Mouse (Mus musculus) adrenal gland, postnatal 36 days (tissue): ENCODE data around the gene Scaf4. TPM values are rescaled to one million over a fixed set of nuclear protein-coding genes. Genes with fewer than 3 reads are reported as not detected.
"Not testable (repeated sequence)": the region's sequence is repeated elsewhere in the genome, so short reads cannot be mapped to it uniquely, and the experiment has no call there.

ENCODE experiments used
- DNase-seq, 2 experiments: peaks; one replicate each; pipeline ENCODE4 v3.0.0; 2021; ENCODE audit warnings: mixed read lengths in 1 of 2
- total RNA-seq, 2 experiments: library from RNA; stranded (reverse); gene quantifications; 2 replicates each; pipeline ENCODE4 v1.2.3; 2021

Scaf4 gene
- total RNA-seq, 2 experiments from 2014 or later: 38.3 to 46.0 TPM

GRCm38 (mm10) chr16:90235188-90235587 is 49.1 kb downstream of the Scaf4 start:
- peak in 1 of 2 experiments; percentile 22 for DNase-seq

GRCm38 (mm10) chr16:90234617-90235016 is 49.7 kb downstream of the Scaf4 start:
- peak; percentile 65 to 78 for DNase-seq

- no peak for DNase-seq
These were observed 50.6 kb downstream of the Scaf4 start for GRCm38 (mm10) chr16:90233702-90234101.

GRCm38 (mm10) chr16:90231302-90231701 is 53.0 kb downstream of the Scaf4 start:
- no peak for DNase-seq

- no peak for DNase-seq
These were observed 54.4 kb downstream of the Scaf4 start for GRCm38 (mm10) chr16:90229897-90230296.

- peak in 1 of 2 experiments; percentile 40 for DNase-seq
These were observed 62.7 kb downstream of the Scaf4 start for GRCm38 (mm10) chr16:90221441-90222070.

GRCm38 (mm10) chr16:90220892-90221431 is 63.3 kb downstream of the Scaf4 start:
- DNase-seq: peak; percentile 79 to 80

GRCm38 (mm10) chr16:90220026-90220891 is 64.0 kb downstream of the Scaf4 start, which contains the start of gene Sod1:
TSS of gene Sod1 (plus strand) at chr16:90220754.
- peak; percentile 97 to 98 for DNase-seq

- not testable (repeated sequence) for DNase-seq
These were observed 64.9 kb downstream of the Scaf4 start for GRCm38 (mm10) chr16:90219445-90219844.

GRCm38 (mm10) chr16:90217926-90218325 is 66.4 kb downstream of the Scaf4 start:
- no peak for DNase-seq

- no peak for DNase-seq
These were observed 66.9 kb downstream of the Scaf4 start for GRCm38 (mm10) chr16:90217356-90217755.

GRCm38 (mm10) chr16:90216414-90216813 is 67.9 kb downstream of the Scaf4 start:
- no peak for DNase-seq

- not testable (repeated sequence) for DNase-seq
These were observed 68.4 kb downstream of the Scaf4 start for GRCm38 (mm10) chr16:90215879-90216278.

- no peak for DNase-seq
These were observed 69.4 kb downstream of the Scaf4 start for GRCm38 (mm10) chr16:90214731-90215565.

- no peak for DNase-seq
These were observed 70.6 kb downstream of the Scaf4 start for GRCm38 (mm10) chr16:90213477-90214339.

GRCm38 (mm10) chr16:90211767-90212166 is 72.5 kb downstream of the Scaf4 start:
- no peak for DNase-seq

GRCm38 (mm10) chr16:90210717-90211116 is 73.6 kb downstream of the Scaf4 start:
- no peak for DNase-seq

- DNase-seq: no peak
These were observed 75.3 kb downstream of the Scaf4 start for GRCm38 (mm10) chr16:90208996-90209395.

GRCm38 (mm10) chr16:90204868-90205267 is 79.4 kb downstream of the Scaf4 start:
- no peak for DNase-seq

GRCm38 (mm10) chr16:90203226-90203962 is 80.9 kb downstream of the Scaf4 start:
- DNase-seq: no peak
